In the genomic region with DNA sequence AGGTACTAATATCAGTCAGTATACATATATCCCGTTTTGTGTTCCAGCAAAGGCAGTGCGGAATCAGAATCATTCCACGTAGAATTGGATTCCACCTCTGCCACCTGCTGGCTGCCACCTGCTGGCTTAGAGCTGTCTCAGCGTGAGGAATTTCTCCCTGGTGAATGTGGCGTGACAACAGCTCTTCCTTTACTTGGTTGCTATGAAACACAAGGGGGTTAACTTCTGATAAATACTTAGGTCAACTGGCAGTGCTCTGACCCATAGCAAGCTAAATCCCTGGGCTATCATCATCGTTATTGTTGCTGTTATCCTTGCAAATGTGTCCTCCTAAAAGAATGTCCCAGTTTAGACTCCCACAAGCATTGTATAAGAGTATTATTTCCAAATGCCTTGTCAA, we compare ENCODE assay signal across 9 mouse cellular contexts. TPM values are rescaled to one million over a fixed set of nuclear protein-coding genes. Genes with fewer than 3 reads are reported as not detected.
DNase-seq lines count a peak whose midpoint lies in the region; TF ChIP-seq lines count a peak whose summit lies in the region.
"Had no signal": no experiment of that assay in that cellular context is flagged by ENCODE, and none has a peak within 500 bp of the region (broad histone marks: within the 10 kb centered on the region; RNA-seq: fewer than 3 reads in every experiment).

No protein-coding gene starts in this region.

- 4% methylated on average over 6 of the region's 6 CpGs for WGBS in small intestine, adult 2 months

- peak; percentile 49 for TF ChIP-seq CTCF in ES-Bruce4 (IDR thresholded peaks at IDR 0.05; ENCODE audit: low read depth, low read length)
- peak; percentile 44; the same call in 1 of the 2 replicates for TF ChIP-seq CTCF in small intestine, adult 2 months (IDR thresholded peaks at IDR 0.05; ENCODE audit: extremely low read depth, insufficient read length, insufficient replicate concordance, low read depth, low read length)

- no peak for TF ChIP-seq EP300 in ES-Bruce4 (IDR thresholded peaks at IDR 0.05; ENCODE audit: insufficient read depth, low read depth, low read length)

- TF ChIP-seq POLR2A in ES-Bruce4 (IDR thresholded peaks at IDR 0.05; ENCODE audit: insufficient read depth, low read length): no peak
- TF ChIP-seq POLR2A in small intestine, adult 2 months (IDR thresholded peaks at IDR 0.05; ENCODE audit: low read depth, low read length): no peak

- no peak overlapping the region for H3K27ac ChIP-seq in ES-Bruce4 (ENCODE audit: insufficient read depth, low read length)
- no peak overlapping the region for H3K27ac ChIP-seq in small intestine, adult 2 months (ENCODE audit: insufficient read depth, low read depth, low read length)
- H3K27ac ChIP-seq: limb, embryonic 15.5 days had no signal

- H3K9me3 ChIP-seq in ES-Bruce4 (replicated peaks; ENCODE audit: control insufficient read depth, insufficient read depth, low read length, poor library complexity, severe bottlenecking): no peaks in the 10 kb centered on the region
- H3K9me3 ChIP-seq: limb, embryonic 15.5 days had no signal

- no peak overlapping the region for H3K9ac ChIP-seq in ES-Bruce4 (ENCODE audit: low read depth, poor library complexity, severe bottlenecking)
- H3K9ac ChIP-seq: limb, embryonic 15.5 days had no signal

- H3K27me3 ChIP-seq in ES-Bruce4 (ENCODE audit: control insufficient read depth, insufficient read depth, low read length, poor library complexity, severe bottlenecking): no peaks in the 10 kb centered on the region
- no peaks in the 10 kb centered on the region for H3K27me3 ChIP-seq in small intestine, adult 2 months (ENCODE audit: control insufficient read depth, insufficient read depth, low read length)
- H3K27me3 ChIP-seq: limb, embryonic 15.5 days had no signal

- DNase-seq in 3T3-L1 (ENCODE audit: low read depth, low spot score): peak; percentile 11
- DNase-seq in forelimb bud, embryonic 11.5 days (ENCODE audit: low read depth, low spot score): peak; percentile 23
- DNase-seq in kidney, adult 8-10 months: peak; percentile 17 to 53
- DNase-seq in lung, postnatal 14 days: peak; percentile 4
- no peak for DNase-seq in thymus, adult 18-20 months

- no peaks in the 10 kb centered on the region for H3K4me1 ChIP-seq in ES-Bruce4 (ENCODE audit: control insufficient read depth, insufficient read depth, low read length)
- H3K4me1 ChIP-seq in small intestine, adult 2 months (ENCODE audit: control insufficient read depth, insufficient read depth, insufficient read length, low read length): no peaks in the 10 kb centered on the region
- H3K4me1 ChIP-seq: limb, embryonic 15.5 days had no signal

- no peak overlapping the region for H3K4me3 ChIP-seq in ES-Bruce4 (ENCODE audit: low read depth, low read length)
- H3K4me3 ChIP-seq in small intestine, adult 2 months (ENCODE audit: low read depth, low read length): no peak overlapping the region
- H3K4me3 ChIP-seq: limb, embryonic 15.5 days had no signal

- no peaks in the 10 kb centered on the region for H3K36me3 ChIP-seq in ES-Bruce4 (ENCODE audit: control insufficient read depth, insufficient read depth, low read length, poor library complexity, severe bottlenecking)
- H3K36me3 ChIP-seq in small intestine, adult 2 months (ENCODE audit: control insufficient read depth, insufficient read depth, low read length): no peaks in the 10 kb centered on the region
- H3K36me3 ChIP-seq: limb, embryonic 15.5 days had no signal

RNA-seq across cellular contexts. Expression of gene Prr9, which starts 17.2 kb away (rescaled TPM):
- not detected in 2 replicates for polyA plus RNA-seq in ES-Bruce4 (2011; ENCODE audit: insufficient read depth, insufficient read length, low read depth, missing spikeins)
- polyA plus RNA-seq in small intestine, adult 2 months (2012; rRNA removed): 0.10 TPM in 1 of 2 replicates, not detected in the other
- polyA plus RNA-seq: stomach, embryonic 14.5 days had no signal

RNA-seq across cellular contexts. Expression of gene Lor, which starts 23.6 kb away (rescaled TPM):
- polyA plus RNA-seq in ES-Bruce4 (2011; ENCODE audit: insufficient read depth, insufficient read length, low read depth, missing spikeins): 0.34 and 0.38 TPM in 2 replicates
- 0.11 and 0.63 TPM in 2 replicates for polyA plus RNA-seq in small intestine, adult 2 months (2012; rRNA removed)

RNA-seq across cellular contexts. Expression of gene Lelp1, which starts 36.0 kb away (rescaled TPM):
- not detected in 2 replicates for polyA plus RNA-seq in ES-Bruce4 (2011; ENCODE audit: insufficient read depth, insufficient read length, low read depth, missing spikeins)
- not detected in 2 replicates for polyA plus RNA-seq in small intestine, adult 2 months (2012; rRNA removed)
- polyA plus RNA-seq: limb, embryonic 15.5 days; stomach, embryonic 14.5 days had no signal

Comparison
In these comparisons a context has a peak if more than half of its experiments do, and no peak if none do; other contexts are left out.
1. DNase-seq: peak in 3T3-L1 (single experiment), forelimb bud, embryonic 11.5 days (single experiment), kidney, adult 8-10 months (2 of 2) and lung, postnatal 14 days (single experiment); none in thymus, adult 18-20 months (0 of 2).